Mouse (Mus musculus): ENCODE results near the gene Hist1h2bp.
"Not testable (repeated sequence)": the region's sequence is repeated elsewhere in the genome, so short reads cannot be mapped to it uniquely, and the experiment has no call there.

The Hist1h2bp gene

GRCm38 (mm10) chr13:21783734-21784161 is 3.5 kb upstream of the Hist1h2bp start:
- DNase-seq = no peak

- DNase-seq = no peak
These were observed 3.0 kb upstream of the Hist1h2bp start for GRCm38 (mm10) chr13:21784311-21784710.

- DNase-seq = no peak
These were observed 917 bp upstream of the Hist1h2bp start for GRCm38 (mm10) chr13:21786189-21786898.

- DNase-seq = no peak
These were observed 716 bp downstream of the Hist1h2bp start for GRCm38 (mm10) chr13:21787760-21788593.

GRCm38 (mm10) chr13:21789925-21790324 is 2.7 kb downstream of the Hist1h2bp start:
- DNase-seq = no peak

- no peak for DNase-seq
These were observed 3.5 kb downstream of the Hist1h2bp start for GRCm38 (mm10) chr13:21790601-21791283.

- DNase-seq = no peak
These were observed 8.3 kb downstream of the Hist1h2bp start for GRCm38 (mm10) chr13:21795584-21795983.

GRCm38 (mm10) chr13:21797163-21797562 is 9.9 kb downstream of the Hist1h2bp start:
- not testable (repeated sequence) for DNase-seq

- not testable (repeated sequence) for DNase-seq
These were observed 15.8 kb downstream of the Hist1h2bp start for GRCm38 (mm10) chr13:21803058-21803457.

- DNase-seq = not testable (repeated sequence)
These were observed 22.8 kb downstream of the Hist1h2bp start, which contains the start of the genes Hist1h2bq and Hist1h2ao for GRCm38 (mm10) chr13:21810073-21810472. Gene Hist1h2bq (minus strand): TSS chr13:21810197. Gene Hist1h2ao (plus strand): TSS chr13:21810465.

- DNase-seq = not testable (repeated sequence)
These were observed 23.8 kb downstream of the Hist1h2bp start for GRCm38 (mm10) chr13:21811074-21811473.

GRCm38 (mm10) chr13:21811539-21811938 is 24.3 kb downstream of the Hist1h2bp start, which contains the start of gene Hist1h4m:
Gene Hist1h4m (plus strand): TSS chr13:21811746.
- not testable (repeated sequence) for DNase-seq

- not testable (repeated sequence) for DNase-seq
These were observed 24.8 kb downstream of the Hist1h2bp start for GRCm38 (mm10) chr13:21812092-21812491.

- DNase-seq = not testable (repeated sequence)
These were observed 33.0 kb downstream of the Hist1h2bp start for GRCm38 (mm10) chr13:21820082-21820890.

- DNase-seq = no peak
These were observed 41.2 kb downstream of the Hist1h2bp start for GRCm38 (mm10) chr13:21828511-21828910.

- DNase-seq = no peak
These were observed 43.1 kb downstream of the Hist1h2bp start for GRCm38 (mm10) chr13:21830344-21830743.

GRCm38 (mm10) chr13:21831418-21832394 is 44.4 kb downstream of the Hist1h2bp start, which contains the start of gene Hist1h4n:
Gene Hist1h4n (minus strand): TSS chr13:21832196.
- DNase-seq = not testable (repeated sequence)

- DNase-seq = not testable (repeated sequence)
These were observed 46.2 kb downstream of the Hist1h2bp start, which contains the start of the genes Hist1h2ap and Hist1h2br for GRCm38 (mm10) chr13:21833461-21833860. Gene Hist1h2ap (minus strand): TSS chr13:21833507. Gene Hist1h2br (plus strand): TSS chr13:21833743.

Measured in cerebellum, adult 8-10 months (tissue).